Mouse (Mus musculus): Measurements from ENCODE around the gene Bcat2. TPM values are rescaled to one million over a fixed set of nuclear protein-coding genes. Genes with fewer than 3 reads are reported as not detected.

The Bcat2 gene
- polyA plus RNA-seq, 1 experiment from 2014 or later = 25.7 TPM

DNA sequence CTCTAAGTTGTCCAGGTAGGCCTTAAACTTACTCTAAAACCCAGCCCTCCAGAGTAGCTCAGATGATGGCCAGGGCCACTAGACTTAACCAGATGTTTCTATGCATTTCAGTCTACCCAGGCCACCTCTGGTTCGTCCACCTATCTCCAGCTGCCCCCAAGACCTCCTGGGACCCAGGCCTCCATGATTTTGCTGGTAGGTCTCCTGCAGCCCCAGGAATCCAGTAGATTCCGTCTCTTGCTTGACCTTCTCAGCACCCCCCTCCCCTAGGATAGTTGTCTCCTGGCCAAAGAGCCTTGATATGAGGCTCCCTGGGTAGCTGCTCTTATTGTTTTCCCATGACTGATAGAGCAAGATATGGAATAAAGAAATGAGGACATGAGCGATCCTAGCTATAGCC is 30.9 kb upstream of the Bcat2 start:
- Histone ChIP-seq H3K9me3 (ENCODE audit: control insufficient read depth, low read length) (no peaks in the 10 kb centered on the region), H3K36me3 (ENCODE audit: control insufficient read depth, insufficient read depth, low read length) (no peaks in the 10 kb centered on the region), H3K27ac (ENCODE audit: low read depth, low read length) (no peak overlapping the region), H3K27me3 (ENCODE audit: control insufficient read depth, insufficient read depth, low read length) (no peaks in the 10 kb centered on the region), H3K4me3 (ENCODE audit: low read depth, low read length) (no peak overlapping the region; the same call in 1 of the 2 replicates), H3K4me2 (ENCODE audit: low read depth, low read length, severe bottlenecking) (no peak overlapping the region), H3K9ac (ENCODE audit: low read length) (no peak overlapping the region), H3K4me1 (replicated peaks; ENCODE audit: control insufficient read depth, insufficient read depth, low read length) (peaks cover 2% of the 10 kb centered on the region; the same call in 1 of the 2 replicates)
- ATAC-seq (replicated peaks; ENCODE audit: low FRiP score) (no peak), DNase-seq (ENCODE audit: low spot score) (no peak)
- WGBS = 84% methylated on average over 3 of the region's 3 CpGs

DNA sequence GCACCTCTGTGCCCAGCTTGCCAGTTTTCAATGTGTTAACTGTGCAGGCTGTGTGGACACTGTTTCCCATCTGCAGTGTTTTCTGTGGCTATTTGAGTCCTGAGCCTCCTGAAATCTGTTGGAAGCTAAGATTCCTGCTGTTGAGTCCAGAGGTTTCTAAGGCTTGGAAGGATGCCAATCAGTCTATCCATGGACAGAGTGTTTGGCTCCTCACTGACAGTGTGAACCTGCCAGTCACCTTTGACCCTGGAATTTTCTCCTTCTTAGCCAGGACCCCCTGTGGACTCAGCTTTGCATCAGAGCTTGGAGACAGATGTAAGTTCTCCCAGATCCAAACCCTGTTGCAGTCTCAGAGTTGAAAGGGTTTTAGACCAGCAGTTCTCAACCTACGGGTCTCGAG is 29.7 kb upstream of the Bcat2 start:
- no peak for DNase-seq (ENCODE audit: low spot score)
- H3K4me1 ChIP-seq (replicated peaks; ENCODE audit: control insufficient read depth, insufficient read depth, low read length) = peaks cover 2% of the 10 kb centered on the region; the same call in 1 of the 2 replicates
- no peak for ATAC-seq (replicated peaks; ENCODE audit: low FRiP score)
- 86% methylated on average over 2 of the region's 2 CpGs for WGBS
- H3K9ac ChIP-seq (ENCODE audit: low read length) = no peak overlapping the region
- H3K27me3 ChIP-seq (ENCODE audit: control insufficient read depth, insufficient read depth, low read length) = no peaks in the 10 kb centered on the region
- H3K4me3 ChIP-seq (ENCODE audit: low read depth, low read length) = no peak overlapping the region
- no peaks in the 10 kb centered on the region for H3K9me3 ChIP-seq (ENCODE audit: control insufficient read depth, low read length)
- H3K36me3 ChIP-seq (ENCODE audit: control insufficient read depth, insufficient read depth, low read length) = no peaks in the 10 kb centered on the region
- no peak overlapping the region for H3K27ac ChIP-seq (ENCODE audit: low read depth, low read length)
- H3K4me2 ChIP-seq (ENCODE audit: low read depth, low read length, severe bottlenecking) = no peak overlapping the region

DNA sequence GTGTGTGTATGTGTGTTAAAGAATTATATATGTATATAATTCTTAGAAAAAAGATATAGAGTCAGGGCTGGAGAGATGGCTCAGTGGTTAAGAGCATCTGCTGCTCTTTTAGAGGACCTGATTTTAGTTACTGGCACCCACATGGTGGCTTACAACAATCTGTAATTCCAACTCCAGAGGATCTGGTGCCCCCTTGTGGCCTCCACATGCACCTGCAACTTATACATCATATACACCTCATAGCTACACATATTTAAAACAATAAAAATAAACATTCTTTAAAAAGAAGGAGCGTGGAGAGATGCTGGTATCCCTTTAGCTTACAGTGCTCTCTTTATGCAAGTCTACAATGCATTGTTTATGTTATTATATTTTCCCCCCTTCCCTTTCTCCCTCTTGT is 25.4 kb upstream of the Bcat2 start:
- Histone ChIP-seq H3K4me3 (ENCODE audit: low read depth, low read length) (no peak overlapping the region), H3K36me3 (ENCODE audit: control insufficient read depth, insufficient read depth, low read length) (no peaks in the 10 kb centered on the region), H3K27ac (ENCODE audit: low read depth, low read length) (no peak overlapping the region), H3K4me2 (ENCODE audit: low read depth, low read length, severe bottlenecking) (no peak overlapping the region), H3K27me3 (ENCODE audit: control insufficient read depth, insufficient read depth, low read length) (no peaks in the 10 kb centered on the region), H3K9ac (ENCODE audit: low read length) (no peak overlapping the region), H3K4me1 (replicated peaks; ENCODE audit: control insufficient read depth, insufficient read depth, low read length) (no peaks in the 10 kb centered on the region), H3K9me3 (ENCODE audit: control insufficient read depth, low read length) (no peaks in the 10 kb centered on the region)
- WGBS = 79% methylated on average over 1 of the region's 1 CpGs
- DNase-seq (ENCODE audit: low spot score) (no peak), ATAC-seq (replicated peaks; ENCODE audit: low FRiP score) (no peak)

DNA sequence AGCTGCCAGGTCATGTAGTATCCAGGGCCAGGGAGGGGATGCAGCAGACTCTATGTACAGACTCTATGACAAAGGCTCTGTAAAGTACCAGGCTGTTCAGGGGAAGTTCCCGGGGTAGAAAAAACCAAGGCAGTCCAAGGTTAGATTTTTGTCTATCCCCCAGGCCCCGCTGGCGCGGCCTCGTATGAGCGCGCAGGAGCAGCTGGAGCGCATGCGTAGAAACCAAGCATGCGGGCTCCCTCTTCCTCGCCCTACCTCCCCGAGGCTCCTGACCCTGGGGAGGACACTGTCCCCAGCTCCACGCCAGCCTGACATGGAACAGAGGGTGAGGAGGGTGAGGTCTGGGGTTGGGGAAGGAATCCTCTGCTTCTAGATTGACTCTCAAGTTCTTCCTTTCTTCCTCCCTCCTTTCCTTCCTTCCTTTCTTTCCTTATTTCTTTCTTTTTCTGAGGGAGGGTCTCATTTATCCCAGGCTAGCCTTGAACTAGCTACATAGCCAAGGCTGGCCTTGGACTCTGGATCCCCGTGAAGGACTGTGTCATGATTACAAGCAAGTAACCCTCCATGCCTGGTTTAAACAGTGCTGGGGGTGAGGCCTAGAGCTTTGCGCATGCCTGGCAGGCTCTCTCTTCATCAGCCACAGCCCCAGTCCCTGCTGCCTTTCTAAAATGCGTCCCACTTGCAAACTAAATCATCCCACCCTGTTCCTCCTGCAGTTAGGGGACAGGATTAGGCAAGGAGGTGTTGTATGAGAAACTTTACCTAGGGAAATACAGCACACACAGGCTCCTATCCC is 20.1 kb upstream of the Bcat2 start:
- ATAC-seq (replicated peaks; ENCODE audit: low FRiP score) (no peak), DNase-seq (ENCODE audit: low spot score) (no peak)
- no peaks in the 10 kb centered on the region for H3K4me1 ChIP-seq (replicated peaks; ENCODE audit: control insufficient read depth, insufficient read depth, low read length)
- 87% methylated on average over 16 of the region's 16 CpGs for WGBS
- no peak overlapping the region for H3K9ac ChIP-seq (ENCODE audit: low read length)
- no peaks in the 10 kb centered on the region for H3K36me3 ChIP-seq (ENCODE audit: control insufficient read depth, insufficient read depth, low read length)
- H3K4me3 ChIP-seq (ENCODE audit: low read depth, low read length) = no peak overlapping the region
- no peak overlapping the region for H3K27ac ChIP-seq (ENCODE audit: low read depth, low read length)
- no peaks in the 10 kb centered on the region for H3K9me3 ChIP-seq (ENCODE audit: control insufficient read depth, low read length)
- no peaks in the 10 kb centered on the region for H3K27me3 ChIP-seq (ENCODE audit: control insufficient read depth, insufficient read depth, low read length)
- no peak overlapping the region for H3K4me2 ChIP-seq (ENCODE audit: low read depth, low read length, severe bottlenecking)

DNA sequence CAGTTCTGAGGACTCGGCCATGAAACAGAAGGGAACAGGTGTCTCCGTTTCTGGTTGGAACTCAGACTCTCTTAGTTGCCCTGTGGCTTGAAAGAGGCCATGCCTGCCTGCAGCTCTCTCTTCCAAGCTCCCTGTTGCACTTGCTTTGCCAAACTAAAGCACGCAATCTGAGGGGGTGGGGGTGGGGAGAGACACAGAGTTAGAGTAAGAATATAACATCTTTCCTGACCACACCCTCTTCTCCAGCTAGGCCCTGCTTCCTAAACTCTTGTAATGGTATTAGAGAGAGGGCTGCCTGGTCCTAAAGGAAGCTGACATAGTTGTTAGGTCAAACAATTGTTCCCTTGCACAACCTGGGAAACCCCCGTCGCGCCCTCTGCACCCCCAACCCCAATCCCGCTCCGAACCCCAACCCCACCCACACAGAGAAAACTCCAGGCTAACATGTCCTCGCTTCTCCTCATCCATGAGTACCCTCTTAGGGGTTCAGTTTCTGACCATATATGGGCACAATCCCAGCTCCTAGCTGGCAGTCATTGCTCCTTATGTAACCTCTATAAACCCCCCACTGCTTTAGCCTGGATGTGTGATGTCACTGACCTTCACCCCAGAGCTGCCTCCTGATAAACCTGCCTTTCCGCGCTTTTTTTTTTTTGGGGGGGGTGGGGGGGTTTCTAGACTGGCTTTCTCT is 19.0 kb upstream of the Bcat2 start:
- Histone ChIP-seq H3K9ac (ENCODE audit: low read length) (no peak overlapping the region), H3K9me3 (ENCODE audit: control insufficient read depth, low read length) (no peaks in the 10 kb centered on the region), H3K4me1 (replicated peaks; ENCODE audit: control insufficient read depth, insufficient read depth, low read length) (no peaks in the 10 kb centered on the region), H3K36me3 (ENCODE audit: control insufficient read depth, insufficient read depth, low read length) (no peaks in the 10 kb centered on the region), H3K4me3 (ENCODE audit: low read depth, low read length) (no peak overlapping the region), H3K27me3 (ENCODE audit: control insufficient read depth, insufficient read depth, low read length) (no peaks in the 10 kb centered on the region), H3K27ac (ENCODE audit: low read depth, low read length) (no peak overlapping the region), H3K4me2 (ENCODE audit: low read depth, low read length, severe bottlenecking) (no peak overlapping the region)
- WGBS = 82% methylated on average over 11 of the region's 11 CpGs
- DNase-seq (ENCODE audit: low spot score) (no peak), ATAC-seq (replicated peaks; ENCODE audit: low FRiP score) (no peak)

DNA sequence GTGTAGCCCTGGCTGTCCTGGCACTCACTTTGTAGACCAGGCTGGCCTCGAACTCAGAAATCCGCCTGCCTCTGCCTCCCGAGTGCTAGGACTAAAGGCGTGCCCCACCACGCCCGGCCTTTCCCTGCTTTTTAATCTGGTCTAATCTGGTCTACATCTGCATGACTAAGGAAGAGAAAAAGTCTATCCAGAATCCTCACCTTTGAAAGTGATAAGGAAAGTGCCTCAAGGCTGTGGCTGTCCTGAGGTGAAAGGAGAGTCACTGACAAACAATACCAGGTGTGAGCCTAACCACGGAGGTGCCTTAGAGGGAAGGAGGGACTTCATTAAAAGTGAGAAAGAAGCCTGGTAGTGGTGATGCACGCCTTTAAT is 18.5 kb upstream of the Bcat2 start:
- no peak overlapping the region for H3K27ac ChIP-seq (ENCODE audit: low read depth, low read length)
- no peak overlapping the region for H3K9ac ChIP-seq (ENCODE audit: low read length)
- H3K9me3 ChIP-seq (ENCODE audit: control insufficient read depth, low read length) = no peaks in the 10 kb centered on the region
- DNase-seq (ENCODE audit: low spot score) = no peak
- H3K27me3 ChIP-seq (ENCODE audit: control insufficient read depth, insufficient read depth, low read length) = no peaks in the 10 kb centered on the region
- no peaks in the 10 kb centered on the region for H3K4me1 ChIP-seq (replicated peaks; ENCODE audit: control insufficient read depth, insufficient read depth, low read length)
- no peak overlapping the region for H3K4me3 ChIP-seq (ENCODE audit: low read depth, low read length)
- no peak overlapping the region for H3K4me2 ChIP-seq (ENCODE audit: low read depth, low read length, severe bottlenecking)
- 83% methylated on average over 8 of the region's 8 CpGs for WGBS
- H3K36me3 ChIP-seq (ENCODE audit: control insufficient read depth, insufficient read depth, low read length) = no peaks in the 10 kb centered on the region
- ATAC-seq (replicated peaks; ENCODE audit: low FRiP score) = no peak

DNA sequence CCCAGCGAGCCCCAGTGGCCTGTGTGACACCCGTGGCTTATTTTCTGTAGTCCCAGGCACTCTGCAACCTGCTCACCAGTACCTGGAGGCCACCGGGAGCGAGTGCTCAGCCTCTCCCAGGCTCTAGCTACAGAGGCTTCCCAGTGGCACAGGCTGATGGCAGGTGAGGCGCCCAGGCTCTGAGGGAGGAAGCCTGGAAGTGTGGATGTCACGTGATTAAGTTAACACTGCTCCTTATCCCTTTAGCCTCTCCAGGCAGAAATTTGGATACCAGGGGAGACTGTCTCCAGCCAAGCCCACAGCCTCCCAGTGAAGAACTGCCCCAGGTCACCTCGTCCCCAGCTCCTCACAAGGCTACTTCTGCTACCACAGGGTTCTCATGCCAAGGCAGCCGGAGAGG is 16.4 kb upstream of the Bcat2 start:
- WGBS = 61% methylated on average over 8 of the region's 8 CpGs
- no peaks in the 10 kb centered on the region for H3K27me3 ChIP-seq (ENCODE audit: control insufficient read depth, insufficient read depth, low read length)
- no peak for ATAC-seq (replicated peaks; ENCODE audit: low FRiP score)

DNA sequence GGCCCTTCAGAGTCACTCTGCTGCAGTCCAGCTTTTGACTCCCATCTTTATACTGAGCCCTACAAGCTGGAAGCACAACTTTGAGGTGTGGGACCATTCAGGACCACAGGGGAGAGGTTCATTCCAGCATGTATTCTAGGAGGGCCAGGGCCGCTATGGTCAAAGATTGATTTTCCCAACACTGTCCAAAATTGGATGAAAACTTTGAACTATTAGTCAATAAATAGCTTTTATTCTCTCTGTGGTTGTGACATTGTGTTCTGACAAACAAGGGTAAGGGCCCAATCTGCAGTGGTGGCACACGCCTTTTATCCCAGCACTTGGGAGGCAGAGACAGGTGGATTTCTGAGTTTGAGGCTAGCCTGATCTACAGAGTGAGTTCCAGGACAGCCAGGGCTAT is 16.0 kb upstream of the Bcat2 start:
- 94% methylated on average over 2 of the region's 2 CpGs for WGBS
- Histone ChIP-seq H3K4me2 (ENCODE audit: low read depth, low read length, severe bottlenecking) (no peak overlapping the region), H3K9ac (ENCODE audit: low read length) (no peak overlapping the region), H3K36me3 (ENCODE audit: control insufficient read depth, insufficient read depth, low read length) (no peaks in the 10 kb centered on the region), H3K4me1 (replicated peaks; ENCODE audit: control insufficient read depth, insufficient read depth, low read length) (no peaks in the 10 kb centered on the region), H3K4me3 (ENCODE audit: low read depth, low read length) (no peak overlapping the region), H3K9me3 (ENCODE audit: control insufficient read depth, low read length) (no peaks in the 10 kb centered on the region), H3K27ac (ENCODE audit: low read depth, low read length) (no peak overlapping the region), H3K27me3 (ENCODE audit: control insufficient read depth, insufficient read depth, low read length) (no peaks in the 10 kb centered on the region)
- DNase-seq (ENCODE audit: low spot score) = no peak
- ATAC-seq (replicated peaks; ENCODE audit: low FRiP score) = no peak

More for the DNA sequence above, 16.4 kb upstream of the Bcat2 start:
- DNase-seq (ENCODE audit: low spot score) = no peak
- no peaks in the 10 kb centered on the region for H3K36me3 ChIP-seq (ENCODE audit: control insufficient read depth, insufficient read depth, low read length)
- no peak overlapping the region for H3K9ac ChIP-seq (ENCODE audit: low read length)
- no peak overlapping the region for H3K27ac ChIP-seq (ENCODE audit: low read depth, low read length)
- no peaks in the 10 kb centered on the region for H3K9me3 ChIP-seq (ENCODE audit: control insufficient read depth, low read length)
- H3K4me1 ChIP-seq (replicated peaks; ENCODE audit: control insufficient read depth, insufficient read depth, low read length) = no peaks in the 10 kb centered on the region
- H3K4me3 ChIP-seq (ENCODE audit: low read depth, low read length) = no peak overlapping the region
- H3K4me2 ChIP-seq (ENCODE audit: low read depth, low read length, severe bottlenecking) = no peak overlapping the region

DNA sequence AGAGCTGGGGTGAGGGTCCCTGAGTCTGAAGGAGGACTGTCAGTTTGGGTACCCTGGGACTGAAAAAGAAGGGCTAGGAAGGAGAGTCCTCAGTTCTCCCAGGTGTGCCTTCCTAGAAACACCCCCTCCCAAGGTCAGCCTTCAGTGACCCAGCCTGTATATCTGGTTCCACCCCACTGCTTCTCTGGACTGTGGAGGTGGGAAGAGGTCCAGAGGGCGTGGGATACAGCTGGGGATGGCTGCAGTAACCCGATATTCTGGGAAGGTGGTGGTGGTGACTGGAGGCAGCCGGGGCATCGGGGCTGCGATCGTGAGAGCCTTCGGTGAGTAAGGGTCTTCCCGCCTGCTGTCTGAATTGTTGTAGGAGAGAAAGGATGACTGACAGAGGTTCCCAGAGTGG is 15.2 kb upstream of the Bcat2 start, which contains the start of gene Hsd17b14:
TSS of gene Hsd17b14 (plus strand) at position 150 of the 400 bp plus-strand sequence.
- no peaks in the 10 kb centered on the region for H3K27me3 ChIP-seq (ENCODE audit: control insufficient read depth, insufficient read depth, low read length)
- WGBS = 41% methylated on average over 8 of the region's 8 CpGs
- no peaks in the 10 kb centered on the region for H3K9me3 ChIP-seq (ENCODE audit: control insufficient read depth, low read length)
- no peak within 1 kb of the TSS for H3K4me3 ChIP-seq (ENCODE audit: low read depth, low read length)
- ATAC-seq (replicated peaks; ENCODE audit: low FRiP score) = no peak
- no peaks in the 10 kb centered on the region for H3K4me1 ChIP-seq (replicated peaks; ENCODE audit: control insufficient read depth, insufficient read depth, low read length)
- no peaks in the 10 kb centered on the region for H3K36me3 ChIP-seq (ENCODE audit: control insufficient read depth, insufficient read depth, low read length)
- no peak within 1 kb of the TSS for H3K9ac ChIP-seq (ENCODE audit: low read length)
- H3K27ac ChIP-seq (ENCODE audit: low read depth, low read length) = no peak within 1 kb of the TSS
- H3K4me2 ChIP-seq (ENCODE audit: low read depth, low read length, severe bottlenecking) = no peak within 1 kb of the TSS
- no peak for DNase-seq (ENCODE audit: low spot score)

All from forebrain, embryonic 11.5 days (tissue).